Mouse (Mus musculus): ENCODE results near the gene Gpr3.

DNA sequence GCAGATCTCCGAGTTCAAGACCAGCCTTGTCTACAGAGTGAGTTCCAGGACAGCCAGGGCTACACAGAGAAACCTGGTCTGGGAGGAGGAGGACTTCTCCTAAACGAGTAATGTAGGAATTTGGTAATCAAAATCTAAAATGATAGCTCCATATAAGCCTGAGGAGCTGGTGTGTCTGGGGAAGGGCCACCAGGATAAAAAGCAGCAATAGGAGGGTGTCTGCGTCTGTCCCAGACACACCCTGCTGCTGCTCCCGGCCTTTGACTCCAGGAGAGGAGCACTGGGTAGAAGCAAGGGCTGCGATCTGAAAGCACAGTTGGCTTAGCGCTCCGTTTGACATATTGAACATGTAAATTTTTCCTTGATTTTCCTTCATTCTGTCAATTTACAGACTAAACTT is 37.1 kb downstream of the Gpr3 start:
- TF ChIP-seq POLR2A (IDR thresholded peaks at IDR 0.05; ENCODE audit: low read depth, low read length) (no peak), CTCF (IDR thresholded peaks at IDR 0.05; ENCODE audit: extremely low read depth, insufficient read length, insufficient replicate concordance, low read depth, low read length) (peak; percentile 10; the same call in 1 of the 2 replicates)

Data from small intestine, adult 2 months (tissue).